Mouse (Mus musculus): ENCODE data around the gene Pde8a.

Pde8a gene

GRCm38 (mm10) chr7:81212261-81212681, 1.1 kb upstream of the Pde8a start:
- DNase-seq = no peak

- peak; percentile 37 for DNase-seq
Observed at GRCm38 (mm10) chr7:81212697-81213346, 574 bp upstream of the Pde8a start.

- no peak for DNase-seq
Observed at GRCm38 (mm10) chr7:81214153-81214907, 934 bp downstream of the Pde8a start.

GRCm38 (mm10) chr7:81215950-81216349, 2.6 kb downstream of the Pde8a start:
- DNase-seq = no peak

- DNase-seq = no peak
Observed at GRCm38 (mm10) chr7:81219321-81219720, 5.9 kb downstream of the Pde8a start.

- no peak for DNase-seq
Observed at GRCm38 (mm10) chr7:81220381-81220780, 7.0 kb downstream of the Pde8a start.

GRCm38 (mm10) chr7:81224260-81224659, 10.9 kb downstream of the Pde8a start:
- no peak for DNase-seq

GRCm38 (mm10) chr7:81230091-81230792, 16.8 kb downstream of the Pde8a start:
- no peak for DNase-seq

- DNase-seq = no peak
Observed at GRCm38 (mm10) chr7:81232674-81233073, 19.3 kb downstream of the Pde8a start.

- no peak for DNase-seq
Observed at GRCm38 (mm10) chr7:81235117-81235516, 21.7 kb downstream of the Pde8a start.

- DNase-seq = no peak
Observed at GRCm38 (mm10) chr7:81235600-81236223, 22.3 kb downstream of the Pde8a start.

- no peak for DNase-seq
Observed at GRCm38 (mm10) chr7:81243361-81243760, 30.0 kb downstream of the Pde8a start.

GRCm38 (mm10) chr7:81249854-81250279, 36.5 kb downstream of the Pde8a start:
- DNase-seq = no peak

- no peak for DNase-seq
Observed at GRCm38 (mm10) chr7:81250601-81251000, 37.2 kb downstream of the Pde8a start.

- DNase-seq = no peak
Observed at GRCm38 (mm10) chr7:81251521-81251920, 38.1 kb downstream of the Pde8a start.

GRCm38 (mm10) chr7:81253317-81253716, 39.9 kb downstream of the Pde8a start:
- no peak for DNase-seq

GRCm38 (mm10) chr7:81254579-81254978, 41.2 kb downstream of the Pde8a start:
- DNase-seq = no peak

GRCm38 (mm10) chr7:81255456-81255855, 42.1 kb downstream of the Pde8a start:
- DNase-seq = no peak

GRCm38 (mm10) chr7:81256773-81257172, 43.4 kb downstream of the Pde8a start:
- no peak for DNase-seq

GRCm38 (mm10) chr7:81261548-81261947, 48.2 kb downstream of the Pde8a start:
- DNase-seq = no peak

- DNase-seq = no peak
Observed at GRCm38 (mm10) chr7:81272908-81273307, 59.5 kb downstream of the Pde8a start.

- no peak for DNase-seq
Observed at GRCm38 (mm10) chr7:81278966-81279365, 65.6 kb downstream of the Pde8a start.

GRCm38 (mm10) chr7:81281240-81281639, 67.8 kb downstream of the Pde8a start:
- DNase-seq = no peak
